Mouse (Mus musculus): ENCODE measurements around the gene Ccnf. TPM values are rescaled to one million over a fixed set of nuclear protein-coding genes. Genes with fewer than 3 reads are reported as not detected.
A peak's percentile ranks its signal among the peaks of the same experiment; 100 is the strongest.

Gene Ccnf
- total and polyA plus RNA-seq, 3 experiments: 26.4 to 60.7 (median 40.1) TPM

DNA sequence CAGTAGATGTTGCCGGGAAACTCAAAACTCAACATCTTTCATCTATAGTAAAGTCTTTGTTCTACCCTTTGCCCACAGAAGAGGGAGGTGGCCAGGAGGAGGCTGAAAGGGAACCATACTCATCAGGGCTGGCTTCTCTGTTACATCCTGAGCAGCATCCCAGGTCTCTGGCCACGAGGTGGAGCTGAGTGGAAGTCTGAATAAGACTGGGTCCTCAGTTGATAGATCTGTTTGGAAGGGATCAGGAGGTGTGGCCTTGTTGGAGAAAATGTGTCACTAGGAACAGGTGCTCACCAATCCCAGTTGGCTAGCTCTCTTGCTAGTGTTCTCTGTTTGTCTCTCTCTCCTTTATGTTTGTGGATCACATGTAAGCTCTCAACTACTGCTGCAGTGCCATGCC is 55.9 kb downstream of the Ccnf start:
- Histone ChIP-seq H3K79me2 (replicated peaks; ENCODE audit: control insufficient read depth, extremely low read depth, insufficient read depth, poor library complexity, severe bottlenecking) (no peaks in the 10 kb centered on the region), H3K4me2 (ENCODE audit: insufficient read depth, low read depth, poor library complexity, severe bottlenecking) (no peak overlapping the region), H3K4me3 (replicated peaks in 1 of 3; ENCODE audit: low read depth in 2 of 3, low read length in 2 of 3, poor library complexity in 1 of 3) (no peak overlapping the region), H3K9me3 (replicated peaks; ENCODE audit: low read length) (no peaks in the 10 kb centered on the region), H3K36me3 (replicated peaks in 1 of 2; ENCODE audit: control insufficient read depth in 1 of 2, insufficient read depth in 1 of 2, low read length in 1 of 2) (peaks cover 0 to 28% of the 10 kb centered on the region in 2 experiments), H3K4me1 (ENCODE audit: control insufficient read depth in 1 of 2, insufficient read depth in 2 of 2) (peaks cover 10 to 43% of the 10 kb centered on the region in 2 experiments), H3K27ac (ENCODE audit: insufficient read depth, low read depth) (no peak overlapping the region), H3K9ac (ENCODE audit: insufficient read depth, low read depth) (no peak overlapping the region), H3K27me3 (replicated peaks) (no peaks in the 10 kb centered on the region)
- dilution Hi-C loops (cut with MboI; ENCODE audit: extremely low pct_ligation_motif_present, extremely low pct_unique_long_range_greater_than_20kb, low sequenced_read_pairs) (no loop called here), in situ Hi-C loops (cut with MboI; ENCODE audit: low pct_ligation_motif_present, low pct_unique_long_range_greater_than_20kb, low sequenced_read_pairs) (no loop called here)
- no peak for DNase-seq (ENCODE audit: extremely low read depth)
- TF ChIP-seq KAT2A (IDR thresholded peaks at IDR 0.05; ENCODE audit: insufficient replicate concordance, low read length): no peak
- no peak for TF ChIP-seq ZC3H11A (IDR thresholded peaks at IDR 0.05; ENCODE audit: low read depth, low read length)
- TF ChIP-seq CTCF (conservative IDR thresholded peaks at IDR 0.05 in 1 of 2, IDR thresholded peaks at IDR 0.05 in 1 of 2; ENCODE audit: low read depth in 2 of 2, low read length in 2 of 2): 0 out of 4 replicates have a peak, but pooled peaks of 1 of the 2 experiments have one; percentile 2
- TF ChIP-seq EP300 (IDR thresholded peaks at IDR 0.05; ENCODE audit: low read length): no peak
- no peak for TF ChIP-seq JUN (IDR thresholded peaks at IDR 0.05; ENCODE audit: insufficient read depth, low read depth, low read length)

DNA sequence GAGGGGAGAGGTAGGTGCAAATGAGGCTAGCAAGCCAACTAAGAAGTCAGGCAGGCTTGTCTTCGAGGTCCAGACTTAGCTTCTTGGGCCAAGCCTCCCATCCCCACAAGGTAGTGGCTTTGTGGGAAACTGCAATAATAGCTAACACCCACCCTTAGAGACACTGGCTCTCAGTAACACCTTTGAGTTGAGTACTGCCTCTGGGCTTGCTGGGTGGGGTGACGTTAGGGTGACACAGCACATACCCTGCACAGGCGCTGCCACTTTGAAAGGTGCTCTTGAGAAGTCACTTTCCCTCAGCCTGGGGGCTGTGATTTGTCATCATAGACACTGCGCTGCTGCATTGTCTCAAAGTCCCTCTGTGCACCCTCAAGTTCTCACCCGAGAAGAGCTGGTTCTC is 57.5 kb downstream of the Ccnf start:
- no peak for DNase-seq (ENCODE audit: extremely low read depth)
- Histone ChIP-seq H3K4me2 (ENCODE audit: insufficient read depth, low read depth, poor library complexity, severe bottlenecking) (no peak overlapping the region), H3K4me3 (replicated peaks in 1 of 3; ENCODE audit: low read depth in 2 of 3, low read length in 2 of 3, poor library complexity in 1 of 3) (no peak overlapping the region), H3K79me2 (replicated peaks; ENCODE audit: control insufficient read depth, extremely low read depth, insufficient read depth, poor library complexity, severe bottlenecking) (no peaks in the 10 kb centered on the region), H3K9me3 (replicated peaks; ENCODE audit: low read length) (no peaks in the 10 kb centered on the region), H3K27ac (ENCODE audit: insufficient read depth, low read depth) (no peak overlapping the region), H3K9ac (ENCODE audit: insufficient read depth, low read depth) (no peak overlapping the region), H3K27me3 (replicated peaks) (no peaks in the 10 kb centered on the region), H3K4me1 (ENCODE audit: control insufficient read depth in 1 of 2, insufficient read depth in 2 of 2) (peaks cover 10 to 37% of the 10 kb centered on the region in 2 experiments), H3K36me3 (replicated peaks in 1 of 2; ENCODE audit: control insufficient read depth in 1 of 2, insufficient read depth in 1 of 2, low read length in 1 of 2) (peaks cover 0 to 30% of the 10 kb centered on the region in 2 experiments)
- no peak for TF ChIP-seq BHLHE40 (IDR thresholded peaks at IDR 0.05; ENCODE audit: low read depth, low read length)
- TF ChIP-seq TBP (conservative IDR thresholded peaks at IDR 0.05; ENCODE audit: low read depth, low read length): no peak
- TF ChIP-seq ZMIZ1 (IDR thresholded peaks at IDR 0.05; ENCODE audit: low read depth, low read length): no peak
- TF ChIP-seq JUN (IDR thresholded peaks at IDR 0.05; ENCODE audit: insufficient read depth, low read depth, low read length): no peak
- no peak for TF ChIP-seq POLR2AphosphoS2 (IDR thresholded peaks at IDR 0.05; ENCODE audit: low read depth, low read length)
- no peak for TF ChIP-seq HCFC1 (IDR thresholded peaks at IDR 0.05; ENCODE audit: low read depth, low read length)
- no peak for TF ChIP-seq CHD1 (IDR thresholded peaks at IDR 0.05; ENCODE audit: low read depth, low read length)
- TF ChIP-seq USF2 (conservative IDR thresholded peaks at IDR 0.05; ENCODE audit: low read depth, low read length): no peak
- no peak for TF ChIP-seq NRF1 (IDR thresholded peaks at IDR 0.05; ENCODE audit: low read depth, low read length)
- TF ChIP-seq MAFK (IDR thresholded peaks at IDR 0.05; ENCODE audit: insufficient replicate concordance, low read length): no peak
- no peak for TF ChIP-seq MAX (IDR thresholded peaks at IDR 0.05; ENCODE audit: low read length)
- TF ChIP-seq ZKSCAN1 (IDR thresholded peaks at IDR 0.05; ENCODE audit: borderline replicate concordance, low read depth, low read length): no peak
- TF ChIP-seq RCOR1 (conservative IDR thresholded peaks at IDR 0.05; ENCODE audit: low read depth, low read length): no peak
- TF ChIP-seq MYC (IDR thresholded peaks at IDR 0.05; ENCODE audit: low read depth, low read length): no peak
- no peak for TF ChIP-seq E2F4 (IDR thresholded peaks at IDR 0.05; ENCODE audit: insufficient replicate concordance, low read depth, low read length)
- TF ChIP-seq RAD21 (IDR thresholded peaks at IDR 0.05; ENCODE audit: low read depth, low read length): no peak
- TF ChIP-seq PAX5 (IDR thresholded peaks at IDR 0.05; ENCODE audit: low read length): no peak
- no peak for TF ChIP-seq CTCF (conservative IDR thresholded peaks at IDR 0.05 in 1 of 2, IDR thresholded peaks at IDR 0.05 in 1 of 2; ENCODE audit: low read depth in 2 of 2, low read length in 2 of 2)
- dilution Hi-C loops (cut with MboI; ENCODE audit: extremely low pct_ligation_motif_present, extremely low pct_unique_long_range_greater_than_20kb, low sequenced_read_pairs): no loop called here
- in situ Hi-C loops (cut with MboI; ENCODE audit: low pct_ligation_motif_present, low pct_unique_long_range_greater_than_20kb, low sequenced_read_pairs): no loop called here
